Mouse (Mus musculus) Patski (cell line): ENCODE results near the gene Dgkq. TPM values are rescaled to one million over a fixed set of nuclear protein-coding genes. Genes with fewer than 3 reads are reported as not detected.
A peak's percentile ranks its signal among the peaks of the same experiment; 100 is the strongest.

Experiments used
- ATAC-seq: fragments of 100-300 bp; one replicate; pipeline ENCODE4 v1.8.0; 2021
- CTCF ChIA-PET: fragments of 350-600 bp; sonication (Branson Sonifier 250); formaldehyde crosslinking; loops from one replicate; lab custom pipeline; 2022; ENCODE audit warnings: inconsistent platforms; lab: Charles Lee
- POLR2A ChIA-PET: fragments of 350-600 bp; sonication (Branson Sonifier 250); formaldehyde crosslinking; loops from one replicate; lab custom pipeline; 2022; ENCODE audit warnings: antibody characterized with exemption, inconsistent platforms; lab: Charles Lee
- DNase-seq: peaks from one replicate; pipeline ENCODE4 v3.0.0-alpha.2; 2011; ENCODE audit warnings: low read depth, low spot score
- H3K27me3 ChIP-seq: fragments of 371-371 bp; one replicate; pipeline ENCODE4 v1.5.1; 2021
- CTCF ChIP-seq: fragments of 100-300 bp; IDR thresholded peaks from one replicate; pipeline ENCODE4 v1.5.1; 2021
- in situ Hi-C: fragments of 300-500 bp; cut with MboI; formaldehyde crosslinking; loops from 3 replicates; pipeline ENCODE4 v1.11.1; 2018; ENCODE audit warnings: low pct_unique_long_range_greater_than_20kb, mixed read lengths
- polyA plus RNA-seq: library from polyadenylated mRNA; unstranded; gene quantifications from one replicate; pipeline ENCODE4 v1.2.3, GENCODE M21; 2021

Gene Dgkq
- polyA plus RNA-seq, 1 experiment from 2014 or later: 29.8 TPM

- in situ Hi-C loops: loop anchor here (5.0 to 25.0 kb wide), 2 partner anchors 53 to 762 kb away; partner anchors contain the start of gene Rpl5
- TF ChIP-seq CTCF: no peak
- no peak for ATAC-seq
- no peak for DNase-seq
- POLR2A ChIA-PET: no interaction called here
- no peaks in the 10 kb centered on the region for H3K27me3 ChIP-seq
- CTCF ChIA-PET: interaction anchor here (0.9 to 2.5 kb wide), 4 partner anchors 9 to 52 kb away, joined by 3 to 6 read pairs (median 4); partner anchors contain the start of gene Fgfrl1
These were observed 5.2 kb upstream of the Dgkq start for GRCm38 (mm10) chr5:108674624-108675023.

- CTCF ChIA-PET: interaction anchor here (1.1 to 1.7 kb wide), 5 partner anchors 12 to 56 kb away, joined by 3 to 8 read pairs (median 5); no protein-coding TSS in a partner anchor
- POLR2A ChIA-PET: interaction anchor here (1.3 kb wide), 1 partner anchor 22 kb away, joined by 5 read pairs; no protein-coding TSS in a partner anchor
- TF ChIP-seq CTCF: no peak
- no peaks in the 10 kb centered on the region for H3K27me3 ChIP-seq
- no peak for DNase-seq
- in situ Hi-C loops: loop anchor here (5.0 to 25.0 kb wide), 2 partner anchors 56 to 759 kb away; partner anchors contain the start of gene Rpl5
- no peak for ATAC-seq
These were observed 2.3 kb upstream of the Dgkq start for GRCm38 (mm10) chr5:108671757-108672156.

GRCm38 (mm10) chr5:108670785-108671184 is 1.3 kb upstream of the Dgkq start:
- in situ Hi-C loops: loop anchor here (5.0 to 25.0 kb wide), 2 partner anchors 57 to 758 kb away; partner anchors contain the start of gene Rpl5
- no peak for DNase-seq
- H3K27me3 ChIP-seq: no peaks in the 10 kb centered on the region
- TF ChIP-seq CTCF: no peak
- CTCF ChIA-PET: interaction anchor here (0.7 to 3.5 kb wide), 12 partner anchors 9 to 87 kb away, joined by 3 to 20 read pairs (median 6); partner anchors contain the start of gene Idua
- ATAC-seq: peak; percentile 48
- POLR2A ChIA-PET: interaction anchor here (1.2 to 1.3 kb wide), 2 partner anchors 21 to 23 kb away, joined by 5 read pairs; no protein-coding TSS in a partner anchor

DNA sequence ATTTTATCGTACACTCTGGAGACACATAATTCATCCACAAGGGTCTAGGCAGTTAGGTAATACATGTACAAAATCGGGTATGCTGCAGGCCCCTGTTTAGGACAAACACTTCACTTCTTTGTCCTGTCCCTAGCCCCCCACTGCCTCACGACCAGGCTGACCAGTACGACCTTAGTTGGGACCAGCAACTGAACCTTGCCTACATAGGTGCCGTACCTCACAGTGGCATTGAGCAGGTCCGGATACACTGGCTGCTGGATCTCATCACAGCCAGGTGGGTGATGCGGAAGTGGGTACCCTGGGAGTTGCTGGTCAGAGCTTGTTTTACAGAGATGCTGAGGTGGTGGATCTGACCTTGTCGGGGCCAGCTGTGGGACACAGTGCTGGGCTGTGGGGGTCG is 514 bp upstream of the Dgkq start:
- DNase-seq (no peak), ATAC-seq (no peak)
- no peaks in the 10 kb centered on the region for H3K27me3 ChIP-seq
- in situ Hi-C loops: loop anchor here (5.0 to 25.0 kb wide), 2 partner anchors 57 to 758 kb away; partner anchors contain the start of gene Rpl5
- ChIA-PET CTCF (interaction anchor here (0.7 to 3.5 kb wide), 14 partner anchors 8 to 60 kb away, joined by 3 to 20 read pairs (median 6); partner anchors contain the start of gene Idua), POLR2A (interaction anchor here (1.2 to 1.7 kb wide), 3 partner anchors 21 to 55 kb away, joined by 3 to 5 read pairs (median 3); no protein-coding TSS in a partner anchor)
- no peak for TF ChIP-seq CTCF

GRCm38 (mm10) chr5:108668387-108668932 is 1.0 kb downstream of the Dgkq start:
- peak; percentile 17 for ATAC-seq
- in situ Hi-C loops: loop anchor here (25.0 kb wide), 1 partner anchor 756 kb away; the partner anchor contains the start of gene Rpl5
- no peaks in the 10 kb centered on the region for H3K27me3 ChIP-seq

GRCm38 (mm10) chr5:108667370-108667769 is 2.1 kb downstream of the Dgkq start:
- DNase-seq: no peak
- H3K27me3 ChIP-seq: no peaks in the 10 kb centered on the region
- no peak for TF ChIP-seq CTCF
- no peak for ATAC-seq
- ChIA-PET CTCF (interaction anchor here (1.0 to 2.3 kb wide), 6 partner anchors 15 to 425 kb away, joined by 3 to 14 read pairs (median 4); partner anchors contain the start of gene Fgfrl1), POLR2A (no interaction called here)
- in situ Hi-C loops: loop anchor here (25.0 kb wide), 1 partner anchor 755 kb away; the partner anchor contains the start of gene Rpl5

More at GRCm38 (mm10) chr5:108668387-108668932, 1.0 kb downstream of the Dgkq start:
- no peak for TF ChIP-seq CTCF
- ChIA-PET POLR2A (interaction anchor here (1.1 to 1.7 kb wide), 2 partner anchors 9 to 56 kb away, joined by 3 read pairs; no protein-coding TSS in a partner anchor), CTCF (interaction anchor here (0.5 to 3.5 kb wide), 15 partner anchors 9 to 737 kb away, joined by 3 to 20 read pairs (median 5); partner anchors contain the start of genes Atp5k, Fgfrl1 and Idua)
- no peak for DNase-seq

DNA sequence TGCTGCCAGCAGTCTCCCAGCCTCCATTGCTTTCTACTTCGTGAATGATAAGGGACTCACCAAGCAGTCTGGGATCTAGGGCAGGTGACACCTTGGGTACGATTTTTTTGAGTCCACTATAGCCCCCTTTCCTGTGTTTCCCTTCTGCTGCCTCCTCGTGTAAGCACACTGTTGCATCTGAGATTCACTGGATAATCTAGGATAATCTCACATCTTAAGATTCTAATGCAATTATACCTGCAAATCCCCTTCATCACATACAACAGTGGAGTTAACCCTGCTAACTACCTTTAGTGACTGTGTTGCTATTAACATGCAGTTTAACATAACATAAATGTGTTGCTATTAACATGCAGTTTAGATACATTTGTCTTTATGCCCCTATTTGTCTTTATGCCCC is 4.4 kb downstream of the Dgkq start:
- CTCF ChIA-PET: interaction anchor here (1.1 to 2.7 kb wide), 3 partner anchors 13 to 235 kb away, joined by 3 to 14 read pairs (median 12); no protein-coding TSS in a partner anchor
- ATAC-seq (no peak), DNase-seq (no peak)
- POLR2A ChIA-PET: interaction anchor here (1.0 to 1.1 kb wide), 2 partner anchors 14 to 30 kb away, joined by 3 read pairs; no protein-coding TSS in a partner anchor
- H3K27me3 ChIP-seq: no peaks in the 10 kb centered on the region
- TF ChIP-seq CTCF: no peak
- in situ Hi-C loops: loop anchor here (25.0 kb wide), 1 partner anchor 753 kb away; the partner anchor contains the start of gene Rpl5

DNA sequence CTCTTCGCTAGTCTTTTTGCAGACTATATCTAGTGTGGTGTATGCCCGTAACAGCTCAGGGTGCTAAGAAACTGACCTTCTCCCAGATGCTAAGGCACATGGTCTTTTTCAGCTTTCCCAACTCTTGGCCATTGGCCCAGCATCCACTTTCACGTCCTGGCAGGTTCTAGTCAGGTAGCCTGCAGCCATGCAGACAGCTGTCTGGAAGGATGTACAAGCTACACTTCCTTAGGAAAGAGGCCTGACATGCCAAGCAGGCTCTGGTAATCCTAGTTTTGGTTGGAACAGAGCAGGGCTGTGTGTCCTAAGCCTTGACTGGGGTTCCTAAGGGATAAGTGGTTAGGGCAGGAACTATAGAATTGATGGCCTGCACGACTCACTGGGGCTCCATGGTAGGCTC is 6.7 kb downstream of the Dgkq start:
- no peak for ATAC-seq
- no peak for TF ChIP-seq CTCF
- CTCF ChIA-PET: interaction anchor here (1.2 to 2.7 kb wide), 2 partner anchors 8 to 12 kb away, joined by 4 to 12 read pairs; no protein-coding TSS in a partner anchor
- no peaks in the 10 kb centered on the region for H3K27me3 ChIP-seq
- in situ Hi-C loops: loop anchor here (25.0 kb wide), 1 partner anchor 750 kb away; the partner anchor contains the start of gene Rpl5
- POLR2A ChIA-PET: no interaction called here
- DNase-seq: no peak

- in situ Hi-C loops: loop anchor here (25.0 kb wide), 1 partner anchor 748 kb away; the partner anchor contains the start of gene Rpl5
- peak; percentile 97 for ATAC-seq
- H3K27me3 ChIP-seq: no peaks in the 10 kb centered on the region
- ChIA-PET CTCF (interaction anchor here (0.9 to 3.2 kb wide), 6 partner anchors 8 to 66 kb away, joined by 3 to 14 read pairs (median 4); partner anchors contain the start of genes Dgkq and Fgfrl1), POLR2A (interaction anchor here (1.0 kb wide), 1 partner anchor 51 kb away, joined by 3 read pairs; no protein-coding TSS in a partner anchor)
- no peak for DNase-seq
- TF ChIP-seq CTCF: no peak
These were observed 8.7 kb downstream of the Dgkq start for GRCm38 (mm10) chr5:108660632-108661268.
